8 mouse cellular contexts compared by ENCODE assay signal in the genomic region with DNA sequence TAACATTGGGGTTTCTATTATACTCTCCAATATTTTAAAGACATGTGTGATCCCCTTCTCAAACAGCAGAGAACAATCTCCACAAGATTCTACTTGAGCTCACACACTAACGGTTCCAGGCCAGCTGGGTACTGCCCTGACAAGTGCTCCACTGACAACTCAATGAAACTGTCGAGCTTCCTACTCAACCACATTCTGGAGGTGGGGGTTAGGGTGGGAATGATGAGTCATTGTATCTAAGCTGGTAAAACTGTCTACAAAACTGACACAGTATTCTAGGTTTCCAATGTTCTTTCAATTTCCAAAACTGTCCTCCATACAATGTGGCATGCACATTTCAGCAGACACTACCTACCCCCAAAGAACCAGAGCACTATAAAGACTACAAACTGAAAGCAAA. TPM values are rescaled to one million over a fixed set of nuclear protein-coding genes. Genes with fewer than 3 reads are reported as not detected.
DNase-seq lines count a peak whose midpoint lies in the region; ATAC-seq and TF ChIP-seq lines count a peak whose summit lies in the region.

No protein-coding gene starts in this region.

- H3K4me3 ChIP-seq in hindbrain, postnatal 0 days (ENCODE audit: low read length), result no peak overlapping the region
- no peak overlapping the region for H3K4me3 ChIP-seq in thymus, adult 2 months (ENCODE audit: control insufficient read depth, insufficient read depth, low read length)

- H3K4me2 ChIP-seq in hindbrain, postnatal 0 days (ENCODE audit: low read depth, low read length), result peak overlapping the region; percentile 78; the same call in 1 of the 2 replicates

- no peak overlapping the region for H3K27ac ChIP-seq in hindbrain, postnatal 0 days
- no peak overlapping the region for H3K27ac ChIP-seq in thymus, adult 2 months (ENCODE audit: control insufficient read depth, insufficient read depth, low read length)

- no peak for ATAC-seq in hindbrain, postnatal 0 days

- no peaks in the 10 kb centered on the region for H3K9me3 ChIP-seq in hindbrain, postnatal 0 days (ENCODE audit: low read length)

- H3K4me1 ChIP-seq in hindbrain, postnatal 0 days (ENCODE audit: insufficient read depth, low read length), result peaks cover 17% of the 10 kb centered on the region
- peaks cover 9% of the 10 kb centered on the region for H3K4me1 ChIP-seq in thymus, adult 2 months (replicated peaks; ENCODE audit: control insufficient read depth, insufficient read depth, low read length)

- H3K36me3 ChIP-seq in hindbrain, postnatal 0 days (ENCODE audit: insufficient read depth, low read length), result no peaks in the 10 kb centered on the region
- 0 out of 2 replicates have a peak, but pooled peaks cover 5% of the 10 kb centered on the region for H3K36me3 ChIP-seq in thymus, adult 2 months (ENCODE audit: control insufficient read depth, insufficient read depth, low read length)

- no peak overlapping the region for H3K9ac ChIP-seq in hindbrain, postnatal 0 days (replicated peaks; ENCODE audit: low read length)

- peak; percentile 71 for DNase-seq in heart, adult 11 months
- no peak for DNase-seq in heart, adult 8-10 months (ENCODE audit: low spot score)
- DNase-seq in thymus, postnatal 4 days, result peak; percentile 18
- no peak for DNase-seq in thymus, postnatal 25 days
- DNase-seq in hindbrain, postnatal 0 days (ENCODE audit: low spot score), result no peak
- DNase-seq in cerebellum, postnatal 36 days, result no peak
- DNase-seq in cerebellum, postnatal 4 days (ENCODE audit: low spot score in 2 of 2), result no peak
- DNase-seq in thymus, adult 2 months, result no peak

- TF ChIP-seq POLR2A in thymus, adult 2 months (IDR thresholded peaks at IDR 0.05; ENCODE audit: control insufficient read depth, extremely low read depth, insufficient read depth, low read length, poor library complexity), result no peak

- 13% methylated on average over 2 of the region's 2 CpGs for WGBS in hindbrain, postnatal 0 days
- 10% methylated on average over 2 of the region's 2 CpGs for WGBS in thymus, adult 2 months

- no peak for TF ChIP-seq CTCF in hindbrain, postnatal 0 days (IDR thresholded peaks at IDR 0.05; ENCODE audit: low read depth)
- TF ChIP-seq CTCF in thymus, adult 2 months (IDR thresholded peaks at IDR 0.05; ENCODE audit: borderline replicate concordance, control insufficient read depth, extremely low read depth, insufficient read depth, low read length, poor library complexity), result no peak

- no peaks in the 10 kb centered on the region for H3K27me3 ChIP-seq in hindbrain, postnatal 0 days (ENCODE audit: insufficient read depth, low read length)
- H3K27me3 ChIP-seq in thymus, adult 2 months (ENCODE audit: control insufficient read depth, insufficient read depth, low read length), result no peaks in the 10 kb centered on the region

RNA-seq across cellular contexts. Expression of a gene that starts 4.8 kb away (rescaled TPM):
- total RNA-seq in heart, adult 8-10 months (2022), result 100 to 1,000 TPM in 1 of 4 experiments, 10 to 100 TPM in 3; 63.7 to 105 (median 80.0) TPM
- total RNA-seq in hindbrain, postnatal 0 days (2014; rRNA removed), result 28.6 and 30.2 TPM in 2 replicates
- 95.9 and 103 TPM in 2 replicates for polyA plus RNA-seq in hindbrain, postnatal 0 days (2015; fragmentation: Nextera tagmentation; extraction: Ambion mirVana)
- polyA plus RNA-seq in thymus, adult 2 months (2012; rRNA removed), result 62.6 and 93.5 TPM in 2 replicates

RNA-seq across cellular contexts. Expression of a gene that starts 4.9 kb away (rescaled TPM):
- 1 to 10 TPM in 2 of 4 experiments, under 1 TPM in 1, not detected in 1; 0.95 to 1.7 (median 1.5) TPM for total RNA-seq in heart, adult 8-10 months (2022)
- 0.52 and 1.2 TPM in 2 replicates for total RNA-seq in hindbrain, postnatal 0 days (2014; rRNA removed)
- 3.8 and 4.0 TPM in 2 replicates for polyA plus RNA-seq in hindbrain, postnatal 0 days (2015; fragmentation: Nextera tagmentation; extraction: Ambion mirVana)
- 3.9 and 5.6 TPM in 2 replicates for polyA plus RNA-seq in thymus, adult 2 months (2012; rRNA removed)

Comparison
In these comparisons a context has a peak if more than half of its experiments do, and no peak if none do; other contexts are left out.
1. DNase-seq: peak in heart, adult 11 months (single experiment) and thymus, postnatal 4 days (single experiment); none in heart, adult 8-10 months (single experiment), thymus, postnatal 25 days (single experiment), hindbrain, postnatal 0 days (single experiment), cerebellum, postnatal 36 days (0 of 2), cerebellum, postnatal 4 days (0 of 2) and thymus, adult 2 months (single experiment).